Mouse (Mus musculus) MEL (cell line): ENCODE data around the gene Eif4b.

Source experiments
- BHLHE40 ChIP-seq: IDR thresholded peaks from 2 replicates; pipeline ENCODE4 v1.6.1; 2012; ENCODE audit warnings: low read depth, mild to moderate bottlenecking, inconsistent platforms, low read length, improper control_type of control experiment, borderline replicate concordance
- CHD1 ChIP-seq: IDR thresholded peaks from 2 replicates; pipeline ENCODE4 v1.6.1; 2012; ENCODE audit warnings: low read depth, mild to moderate bottlenecking, inconsistent platforms, low read length, improper control_type of control experiment
- CTCF ChIP-seq, 3 experiments: IDR thresholded peaks in 2 of 3; conservative IDR thresholded peaks in 1 of 3; 2 replicates each; pipeline ENCODE4 v1.5.1; 2011 to 2012; ENCODE audit warnings: low read length in 3 of 3, low read depth in 2 of 3, mild to moderate bottlenecking in 2 of 3, improper control_type of control experiment in 1 of 3, inconsistent platforms in 1 of 3, mixed read lengths in 1 of 3, moderate library complexity in 1 of 3; ENCODE audit not compliant: control insufficient read depth in 1 of 3, insufficient read depth in 1 of 3, poor library complexity in 1 of 3, severe bottlenecking in 1 of 3
- GATA1 ChIP-seq: IDR thresholded peaks from 2 replicates; pipeline ENCODE4 v1.6.1; 2011; ENCODE audit warnings: low read depth, low read length, improper control_type of control experiment
- POLR2A ChIP-seq, 2 experiments: IDR thresholded peaks; 2 replicates each; pipeline ENCODE4 v1.6.1; 2011 to 2012; ENCODE audit warnings: low read length in 2 of 2, mild to moderate bottlenecking in 2 of 2, control low read depth in 1 of 2, improper control_type of control experiment in 1 of 2, low read depth in 1 of 2, moderate library complexity in 1 of 2; ENCODE audit not compliant: control insufficient read depth in 1 of 2, insufficient read depth in 1 of 2, poor library complexity in 1 of 2
- POLR2AphosphoS5 ChIP-seq: IDR thresholded peaks from 2 replicates; pipeline ENCODE4 v1.6.1; 2012; ENCODE audit warnings: low read depth, borderline replicate concordance, mild to moderate bottlenecking, inconsistent platforms, low read length, moderate library complexity, mixed read lengths
- TCF12 ChIP-seq: IDR thresholded peaks from 2 replicates; pipeline ENCODE4 v1.6.1; 2014; ENCODE audit warnings: low read depth, mild to moderate bottlenecking, inconsistent platforms, low read length, improper control_type of control experiment, moderate library complexity

DNA sequence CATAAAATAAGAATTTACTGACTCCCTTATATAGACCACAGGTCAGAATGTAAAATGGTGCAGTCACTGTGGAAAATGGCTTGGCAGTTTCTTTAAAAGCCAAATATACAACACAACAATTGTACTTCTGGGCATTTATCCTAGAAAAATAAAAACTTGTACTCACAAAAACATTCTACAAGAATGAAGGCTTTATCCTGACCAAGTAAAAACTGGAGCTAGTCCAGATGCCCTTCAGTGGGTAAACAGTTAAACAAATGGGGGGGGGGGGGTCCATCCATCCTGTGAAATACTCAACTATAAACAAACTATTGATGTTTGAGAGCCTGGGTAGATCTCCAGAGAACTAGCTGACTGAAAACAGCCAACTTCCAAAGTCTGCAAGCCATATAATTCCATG lies 23.7 kb upstream of the Eif4b start:
- TF ChIP-seq GATA1 = no peak
- no peak for TF ChIP-seq CHD1
- no peak for TF ChIP-seq TCF12
- no peak for TF ChIP-seq POLR2AphosphoS5
- TF ChIP-seq CTCF (IDR thresholded peaks at IDR 0.05 in 2 of 3, conservative IDR thresholded peaks at IDR 0.05 in 1 of 3; ENCODE audit: control insufficient read depth in 1 of 3, insufficient read depth in 1 of 3, low read depth in 2 of 3, low read length in 3 of 3, poor library complexity in 1 of 3, severe bottlenecking in 1 of 3) = 0 out of 6 replicates have a peak, but pooled peaks of 1 of the 3 experiments have one; percentile 4
- no peak for TF ChIP-seq POLR2A (IDR thresholded peaks at IDR 0.05; ENCODE audit: control insufficient read depth in 1 of 2, insufficient read depth in 1 of 2, low read depth in 1 of 2, low read length in 2 of 2, poor library complexity in 1 of 2)
- TF ChIP-seq BHLHE40 = no peak
